Mouse (Mus musculus) MN1 (cell line): ENCODE measurements around the gene Itpk1.
A peak's percentile ranks its signal among the peaks of the same experiment; 100 is the strongest.

Source experiments
- DNase-seq: peaks from one replicate; pipeline ENCODE4 v3.0.0-alpha.2; 2016; ENCODE audit warnings: low spot score

Itpk1 gene

DNA sequence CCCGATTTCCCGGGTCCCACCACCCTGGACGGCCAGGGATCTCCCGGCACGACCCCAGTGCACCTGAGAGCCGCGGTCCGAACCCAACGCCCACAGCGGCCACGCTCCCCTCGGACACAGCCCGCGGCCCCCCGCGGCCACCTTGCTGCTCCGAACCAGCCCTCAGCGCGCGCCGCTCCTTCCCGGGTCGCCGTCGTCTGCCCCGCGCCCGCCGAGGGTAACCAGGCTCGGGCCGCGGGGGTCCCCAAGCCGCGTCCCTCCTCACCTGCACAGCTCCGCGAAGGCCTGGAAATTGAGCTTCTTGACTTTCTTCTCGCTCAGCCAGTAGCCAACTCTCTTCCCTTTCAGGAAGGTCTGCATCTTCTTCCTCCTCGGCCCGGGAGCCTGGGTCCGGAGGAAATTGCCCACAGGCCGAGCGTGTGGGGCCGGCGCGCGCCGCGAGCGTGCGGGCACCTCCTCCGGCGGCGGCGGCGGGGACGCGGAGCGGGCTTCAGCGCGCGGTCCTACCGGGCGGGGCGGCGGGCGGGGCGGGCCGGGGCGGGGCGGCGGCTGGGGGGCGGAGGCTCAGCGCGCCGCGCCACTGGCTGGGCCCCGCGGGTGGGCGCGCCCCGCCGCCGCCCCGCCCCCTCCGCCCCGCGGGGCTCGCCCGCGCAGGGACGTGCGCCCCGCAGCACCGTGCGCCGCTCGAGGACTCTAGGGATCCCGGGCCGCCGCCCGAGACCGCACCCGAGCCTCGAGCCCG is at the start of gene Itpk1:
Gene Itpk1 (minus strand): TSS at position 474 of the 742 bp plus-strand sequence.
- peak; percentile 52 for DNase-seq

DNA sequence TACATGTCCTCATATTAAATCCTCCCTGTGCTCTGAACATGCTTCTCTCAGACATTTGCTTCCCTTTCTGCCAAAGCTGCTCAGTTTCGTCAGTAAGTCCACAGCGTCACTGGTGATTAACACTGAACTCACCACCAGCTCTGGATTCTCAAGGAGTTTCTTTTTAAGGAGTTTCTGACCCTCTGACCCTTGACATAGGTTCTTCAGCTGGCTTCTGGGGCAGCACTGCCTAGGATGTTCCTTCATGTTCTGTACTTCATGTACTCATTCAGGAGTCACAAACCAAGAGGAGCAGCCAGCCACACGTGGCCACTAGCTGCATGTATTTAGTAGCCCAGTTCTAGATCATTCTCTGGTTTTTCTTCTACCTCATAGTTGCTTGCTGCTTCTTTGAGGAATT is 43.5 kb upstream of the Itpk1 start:
- no peak for DNase-seq

DNA sequence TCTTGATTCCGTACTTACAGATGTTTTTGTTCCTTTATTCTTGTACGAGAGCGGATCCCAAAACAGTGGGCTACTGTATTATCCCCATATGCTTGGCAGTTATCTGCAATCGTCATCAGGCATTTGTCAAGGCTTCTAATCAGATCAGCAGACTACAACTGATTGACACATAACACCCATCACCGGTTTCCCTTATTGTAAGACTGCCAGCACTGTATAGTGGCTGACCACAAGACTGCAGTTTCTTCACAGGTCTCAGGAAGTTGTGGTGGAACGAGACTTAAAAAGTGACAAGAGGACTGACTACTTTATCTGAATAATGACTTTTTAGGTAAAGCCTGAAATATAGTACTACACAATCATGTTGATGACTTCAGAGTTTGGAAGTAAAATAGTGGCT is 40.1 kb upstream of the Itpk1 start:
- peak; percentile 30 for DNase-seq

DNA sequence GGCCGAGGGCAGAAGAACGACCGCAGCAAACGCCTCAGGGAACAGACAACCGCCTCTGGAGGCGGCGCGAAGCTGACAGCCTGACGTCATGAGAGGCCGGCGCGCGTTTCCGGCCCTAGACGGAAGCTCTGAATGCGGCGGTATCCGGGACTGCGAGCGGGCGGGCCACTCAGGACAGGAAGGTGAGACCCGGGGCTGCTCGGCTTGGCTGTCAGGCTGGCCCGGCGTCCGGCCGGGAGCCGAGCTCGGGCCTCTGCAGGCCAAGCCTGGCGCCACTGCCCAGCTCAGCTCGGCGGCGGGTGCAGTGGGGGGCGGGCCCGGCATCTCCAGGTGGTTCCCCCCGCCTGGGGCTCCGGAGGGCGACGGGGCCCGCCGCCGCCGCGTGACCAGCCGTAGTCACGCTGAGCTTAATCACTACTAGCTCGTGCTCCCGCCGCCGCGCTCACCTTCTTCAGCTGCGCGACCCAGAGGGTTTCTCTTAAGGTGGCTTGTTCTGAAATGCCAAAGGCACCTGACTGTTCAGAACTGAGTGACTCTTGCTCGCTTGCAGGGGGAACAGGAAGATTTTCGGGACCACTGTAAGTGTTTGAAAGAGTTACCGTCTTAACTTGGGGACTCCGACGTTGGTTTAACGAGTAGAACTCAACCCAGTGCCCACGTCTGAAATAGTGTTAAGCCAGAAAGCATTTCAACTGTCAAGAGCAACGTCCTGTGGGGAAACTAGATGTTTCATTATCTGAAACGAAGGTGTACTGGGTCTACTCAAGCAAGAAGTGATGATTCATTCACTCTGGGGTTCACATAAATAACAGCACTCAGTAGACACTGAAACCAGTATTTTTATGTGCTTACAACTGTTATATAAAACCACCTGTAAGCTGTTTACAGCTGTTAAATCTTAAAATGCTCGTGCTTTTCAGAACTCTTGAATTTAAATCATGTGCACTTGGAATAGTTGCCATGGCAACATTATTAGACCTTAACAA is 39.2 kb upstream of the Itpk1 start, which contains the start of the genes Moap1 and Tmem251:
Gene Moap1 (minus strand): TSS at position 73 of the 986 bp plus-strand sequence.
Gene Tmem251 (plus strand): TSS at position 174 of the 986 bp plus-strand sequence.
- DNase-seq = peak; percentile 81

DNA sequence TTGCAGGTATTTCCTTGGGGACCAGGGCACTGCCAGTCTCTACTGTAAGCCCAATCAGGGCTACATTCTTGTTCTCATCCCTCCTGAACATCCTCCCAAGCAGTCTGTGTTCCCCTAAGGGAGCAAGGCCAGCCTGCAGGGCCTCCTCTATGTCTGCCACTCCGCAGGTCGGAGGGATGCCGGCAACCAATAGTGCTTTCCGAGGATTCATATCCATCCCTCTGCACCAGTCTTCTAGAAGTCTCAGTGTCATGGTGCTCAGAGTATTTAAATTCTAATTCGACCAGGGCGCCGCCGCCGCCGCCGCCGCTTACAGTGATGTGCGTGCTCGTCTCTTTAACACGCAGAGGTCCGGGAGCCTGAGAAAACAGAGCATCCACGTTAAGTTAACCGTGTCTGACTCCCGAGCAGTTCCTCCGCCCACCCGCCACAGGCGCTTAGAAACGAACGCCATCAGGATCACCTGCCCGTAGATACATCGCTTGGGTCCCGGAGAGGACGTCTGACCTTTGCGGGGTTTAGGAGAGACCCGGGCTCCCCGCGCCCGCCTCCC is 38.4 kb upstream of the Itpk1 start:
- peak; percentile 35 for DNase-seq

DNA sequence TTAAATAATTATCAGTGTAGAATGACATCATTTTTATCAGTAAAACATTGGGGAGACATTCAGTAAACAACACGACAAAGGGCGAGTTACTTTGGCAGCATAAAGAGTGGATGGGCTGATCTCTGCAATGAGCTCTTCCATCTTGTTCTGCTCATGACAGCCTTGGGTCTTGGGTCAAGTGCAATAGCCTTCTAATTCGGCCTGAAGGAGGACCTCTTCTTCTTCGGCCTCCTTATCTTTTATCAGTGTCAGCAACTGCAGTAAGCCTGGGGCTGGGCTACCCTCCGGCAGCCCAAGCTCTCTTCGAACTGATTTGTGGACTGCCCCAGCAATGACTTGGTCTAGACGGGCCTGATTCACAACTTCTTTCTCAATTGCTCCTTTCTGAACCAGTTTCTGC is 37.3 kb upstream of the Itpk1 start:
- no peak for DNase-seq

DNA sequence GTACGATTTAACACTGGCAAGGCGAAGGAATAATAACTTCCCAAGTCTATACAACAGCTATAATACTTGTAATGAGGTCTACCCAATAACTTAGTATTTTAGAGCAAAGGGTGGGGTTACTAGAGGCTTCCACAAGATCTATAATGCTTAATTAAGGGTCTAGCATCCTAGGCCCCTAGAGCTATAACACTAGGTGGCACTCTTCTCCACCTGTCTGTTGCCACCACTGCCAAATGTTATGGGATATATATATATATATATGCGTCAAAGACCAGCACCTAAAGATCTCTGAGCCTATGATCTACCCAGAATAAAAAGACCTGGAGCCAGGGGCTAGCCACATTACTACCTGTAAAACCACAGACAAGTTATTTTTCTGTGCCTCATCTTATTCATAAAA is 35.6 kb upstream of the Itpk1 start:
- no peak for DNase-seq

DNA sequence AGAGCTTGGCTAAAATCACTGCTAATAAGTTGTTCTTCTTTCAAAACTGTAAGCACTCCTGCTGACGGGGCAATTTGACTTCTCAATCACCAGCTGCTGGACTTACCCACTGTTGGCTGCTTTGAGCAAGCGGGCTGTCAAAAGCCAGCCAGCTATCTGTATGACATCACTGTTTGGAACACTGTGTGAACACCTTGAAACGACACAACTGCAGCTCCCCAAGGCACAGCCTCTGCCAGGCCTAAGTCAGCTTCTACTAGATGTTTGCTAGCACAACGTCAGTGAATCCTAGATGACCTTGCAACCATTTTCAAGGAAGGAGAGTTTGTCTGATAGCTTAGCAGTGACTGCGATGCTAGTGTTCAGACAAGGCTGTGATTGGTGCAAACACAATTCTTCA is 34.4 kb upstream of the Itpk1 start:
- no peak for DNase-seq

DNA sequence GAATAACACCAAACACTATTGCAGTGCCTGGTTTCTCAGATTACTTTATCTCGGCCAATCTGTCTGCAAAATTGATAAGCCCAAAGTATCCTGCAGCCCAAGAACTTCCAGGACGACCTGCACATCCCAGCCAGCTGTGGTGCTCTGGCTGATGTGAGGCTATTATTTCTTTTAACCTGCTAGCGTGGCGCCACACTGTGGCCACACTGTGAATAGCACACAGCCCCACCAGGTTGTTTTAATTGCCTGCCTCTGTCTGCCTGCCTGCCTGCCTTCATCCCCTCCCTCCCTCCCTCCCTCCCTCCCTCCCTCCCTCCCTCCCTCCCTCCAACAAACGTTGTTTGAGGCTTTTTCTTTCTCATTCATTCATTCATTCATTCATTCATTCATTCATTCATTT is 28.7 kb upstream of the Itpk1 start:
- peak; percentile 29 for DNase-seq

DNA sequence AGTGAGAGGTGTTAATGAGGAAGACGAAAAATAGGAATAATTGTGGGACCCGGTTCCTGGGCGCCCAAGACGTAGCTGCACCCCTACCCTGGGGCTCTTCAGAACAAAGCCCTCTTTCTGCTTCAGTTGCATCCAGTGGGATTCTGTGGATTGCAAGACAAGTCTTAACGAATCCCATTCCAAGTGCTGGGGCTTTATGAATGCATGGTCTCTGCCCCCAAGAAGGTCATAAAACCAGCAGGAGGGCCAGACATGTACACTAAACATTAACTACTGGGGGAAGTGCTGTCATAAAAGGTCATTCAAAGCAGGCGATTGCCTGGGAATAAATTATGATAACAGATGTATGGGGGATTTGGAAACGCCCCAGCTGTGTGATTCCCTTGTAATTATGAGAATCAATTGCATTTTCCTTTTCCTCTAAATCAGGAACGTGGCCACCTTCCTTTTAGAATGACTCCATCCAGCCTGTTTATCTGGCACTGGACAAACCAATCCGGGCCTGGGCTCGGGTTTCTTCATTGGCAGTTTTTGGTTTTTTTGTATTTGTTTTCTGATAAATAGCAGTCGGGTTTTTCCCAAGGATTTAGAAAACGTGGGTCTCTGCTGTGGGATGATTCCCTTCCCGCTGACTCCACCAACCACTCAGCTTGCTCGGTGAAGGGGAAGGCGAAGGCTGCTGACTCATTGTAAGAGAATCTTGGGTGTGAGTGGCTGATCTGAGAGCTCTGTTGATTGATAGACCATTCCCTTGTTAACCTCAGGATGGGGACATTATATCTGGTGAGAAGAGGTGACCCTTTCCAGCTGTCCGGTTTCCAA is 26.3 kb upstream of the Itpk1 start:
- DNase-seq = no peak

DNA sequence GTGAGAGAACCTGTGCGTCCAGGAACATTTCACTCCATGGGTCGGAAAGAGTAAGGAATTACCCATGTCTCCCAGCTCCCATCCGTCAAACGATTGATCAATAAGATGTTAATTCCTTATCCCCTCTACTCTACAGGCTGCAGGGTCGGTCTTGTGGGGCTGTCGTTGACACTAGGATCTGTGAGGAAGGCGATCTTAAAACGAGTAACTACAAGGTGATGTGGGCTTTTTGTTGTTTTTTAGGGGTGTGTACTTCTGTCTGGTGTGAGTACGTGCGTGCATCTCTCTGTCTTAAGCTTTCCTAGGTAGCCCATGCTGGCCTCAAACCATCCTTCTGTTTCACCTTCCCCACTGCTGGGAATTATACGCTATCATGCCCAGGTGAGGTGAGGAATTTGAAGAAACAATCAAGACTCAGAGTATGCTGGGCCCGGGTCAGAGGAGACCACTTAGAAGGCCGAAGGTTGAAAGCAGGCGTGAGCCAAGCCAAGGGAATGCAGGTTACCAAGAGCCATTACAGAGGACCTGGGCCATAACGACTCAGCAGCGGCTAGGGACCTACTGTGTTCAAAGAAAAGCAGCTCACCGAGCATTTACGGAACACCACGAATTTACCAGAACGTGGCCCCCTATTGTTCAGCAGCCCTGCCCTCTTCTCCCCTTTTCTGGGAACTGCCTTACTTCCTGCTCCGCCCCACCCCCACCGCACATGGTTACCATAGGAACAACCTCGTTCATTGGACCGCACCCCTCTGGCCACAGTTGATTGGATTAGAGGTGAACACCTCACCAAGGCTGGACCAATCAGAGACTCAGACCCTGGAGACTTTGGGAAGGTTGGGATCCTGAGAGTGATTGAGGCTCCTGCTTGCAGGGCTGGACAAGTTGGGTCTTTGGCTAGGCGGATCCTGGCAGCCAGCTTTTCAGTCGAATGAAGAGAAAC is 25.4 kb upstream of the Itpk1 start:
- DNase-seq = no peak

DNA sequence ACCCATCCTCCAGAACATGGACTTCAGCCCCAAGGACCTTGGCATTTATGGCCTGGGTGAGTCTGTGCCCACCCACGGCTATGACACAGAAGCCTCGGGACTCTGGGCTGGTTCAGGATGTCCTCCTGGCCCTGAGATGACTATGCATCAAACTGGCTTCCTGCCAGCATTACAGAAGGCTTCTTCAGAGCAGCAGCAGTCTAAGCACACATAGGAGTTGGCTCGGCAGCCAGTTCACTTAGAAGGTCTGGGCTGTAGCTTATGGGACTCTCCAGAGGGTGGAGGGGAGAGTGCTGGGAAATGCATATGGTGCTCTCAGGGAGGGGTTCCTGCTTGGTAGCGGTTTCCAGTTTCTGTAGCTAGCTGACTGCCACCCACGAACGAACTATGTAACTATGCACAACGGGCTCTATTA is 21.0 kb upstream of the Itpk1 start:
- DNase-seq = no peak

DNA sequence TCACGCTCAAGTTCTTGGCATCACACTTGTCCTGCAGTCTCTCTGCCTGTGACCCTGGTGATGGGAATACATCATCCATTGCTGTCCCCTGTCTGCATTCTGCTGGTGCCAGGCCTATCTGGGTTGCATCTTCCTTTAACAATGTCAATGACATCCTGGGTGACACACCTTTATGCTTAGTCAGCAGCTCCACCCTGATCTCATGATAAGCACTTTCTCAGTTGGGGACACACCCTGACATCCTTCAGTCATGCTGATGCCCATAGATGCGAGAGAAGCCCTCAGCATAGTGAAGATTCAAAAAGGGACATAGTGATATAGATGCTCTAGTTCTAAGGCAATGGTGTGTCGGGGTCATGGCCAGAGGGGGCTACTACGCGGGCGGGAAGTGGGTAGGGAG is 20.4 kb upstream of the Itpk1 start:
- no peak for DNase-seq

DNA sequence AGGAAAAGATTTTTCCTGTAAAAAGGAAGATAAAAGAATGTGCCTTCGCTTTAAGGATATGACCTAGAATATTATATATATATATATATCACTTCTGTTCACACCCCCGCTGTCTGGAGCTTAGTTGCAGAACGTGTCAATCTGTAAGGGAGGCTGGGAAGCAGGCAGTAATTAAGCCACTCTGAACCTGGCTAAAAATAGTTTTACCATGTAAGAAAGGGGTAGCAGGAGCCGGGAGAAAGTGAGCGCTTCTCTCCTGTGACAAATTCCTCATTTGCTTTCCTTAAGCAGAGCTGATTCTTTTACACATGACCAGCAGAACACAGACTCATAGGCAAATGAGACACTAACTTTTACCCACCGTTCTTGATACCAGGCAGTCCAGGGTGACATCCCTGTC is 19.1 kb upstream of the Itpk1 start:
- DNase-seq = no peak

DNA sequence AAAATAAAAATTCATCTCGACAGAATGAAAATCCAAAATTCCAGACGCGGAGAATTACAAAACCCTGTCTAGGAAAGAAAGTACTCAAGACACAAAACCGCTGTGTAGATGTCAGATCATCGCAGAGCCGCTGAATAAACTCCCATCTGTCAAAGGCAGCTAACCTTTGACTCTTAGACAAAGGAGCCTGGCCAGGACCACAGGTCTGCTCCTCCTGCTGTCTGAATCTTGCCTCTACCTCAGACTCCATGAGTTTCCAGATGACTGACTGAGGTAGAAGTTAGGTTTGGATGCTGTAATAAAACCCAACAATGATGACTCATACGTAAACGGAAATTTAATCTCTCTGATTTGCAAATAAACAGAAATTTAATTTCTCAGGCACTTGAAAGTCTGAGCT is 18.2 kb upstream of the Itpk1 start:
- DNase-seq = no peak

DNA sequence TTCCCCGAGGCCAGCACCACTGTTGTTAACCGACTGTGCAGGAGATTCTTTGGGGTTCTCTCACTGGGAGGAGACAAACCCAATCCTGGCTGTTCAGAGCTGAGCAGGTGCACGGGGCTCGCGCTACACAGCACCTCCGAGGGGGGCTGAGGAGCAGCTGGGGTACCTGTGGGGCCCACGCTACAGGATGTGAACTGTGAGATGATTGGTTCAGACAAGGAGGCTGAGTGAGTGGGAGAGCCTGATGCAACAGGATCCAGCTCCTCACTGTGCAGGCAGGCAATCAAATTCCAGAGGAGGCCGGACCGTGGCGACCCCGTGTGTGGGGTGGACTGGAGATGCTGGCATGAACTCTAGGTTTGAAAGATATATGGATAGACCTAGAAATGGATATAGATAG is 17.7 kb upstream of the Itpk1 start:
- DNase-seq = no peak

DNA sequence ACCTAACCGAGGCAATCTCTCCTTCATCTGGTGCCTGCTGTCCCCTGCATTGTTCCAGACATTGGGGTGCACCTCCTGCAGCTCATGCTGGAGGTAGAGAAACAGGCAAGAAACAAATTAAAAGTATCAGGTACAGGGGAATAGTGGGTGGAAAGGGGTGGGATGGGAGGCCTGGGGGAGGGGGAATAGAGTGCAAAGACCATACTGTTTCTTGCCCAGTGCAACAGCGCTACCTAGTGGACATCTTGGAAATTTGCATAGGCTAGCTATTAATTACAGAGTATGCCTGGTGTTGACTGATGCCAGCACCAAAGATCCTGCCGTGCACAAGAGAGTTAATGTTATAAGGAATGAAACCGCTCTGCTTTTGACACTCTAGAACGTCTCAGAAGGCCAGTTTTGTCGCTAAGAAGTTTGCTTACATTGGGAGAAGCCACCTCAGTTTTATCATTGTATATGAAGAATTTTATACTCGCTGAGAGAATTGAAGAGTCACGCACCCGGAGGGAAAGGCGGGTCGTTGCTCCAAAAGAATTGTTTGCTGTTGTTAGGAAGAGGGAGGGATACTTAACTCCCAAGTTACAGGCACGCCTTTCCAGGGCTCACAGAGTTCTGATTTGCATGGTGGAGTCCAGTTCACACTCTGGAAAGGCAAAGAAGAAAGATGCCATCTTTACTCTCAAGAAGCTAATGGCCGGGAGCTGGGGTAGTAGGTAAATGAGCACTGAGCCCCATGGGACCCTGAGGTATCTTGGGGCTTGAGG is 15.0 kb upstream of the Itpk1 start:
- peak; percentile 49 for DNase-seq

DNA sequence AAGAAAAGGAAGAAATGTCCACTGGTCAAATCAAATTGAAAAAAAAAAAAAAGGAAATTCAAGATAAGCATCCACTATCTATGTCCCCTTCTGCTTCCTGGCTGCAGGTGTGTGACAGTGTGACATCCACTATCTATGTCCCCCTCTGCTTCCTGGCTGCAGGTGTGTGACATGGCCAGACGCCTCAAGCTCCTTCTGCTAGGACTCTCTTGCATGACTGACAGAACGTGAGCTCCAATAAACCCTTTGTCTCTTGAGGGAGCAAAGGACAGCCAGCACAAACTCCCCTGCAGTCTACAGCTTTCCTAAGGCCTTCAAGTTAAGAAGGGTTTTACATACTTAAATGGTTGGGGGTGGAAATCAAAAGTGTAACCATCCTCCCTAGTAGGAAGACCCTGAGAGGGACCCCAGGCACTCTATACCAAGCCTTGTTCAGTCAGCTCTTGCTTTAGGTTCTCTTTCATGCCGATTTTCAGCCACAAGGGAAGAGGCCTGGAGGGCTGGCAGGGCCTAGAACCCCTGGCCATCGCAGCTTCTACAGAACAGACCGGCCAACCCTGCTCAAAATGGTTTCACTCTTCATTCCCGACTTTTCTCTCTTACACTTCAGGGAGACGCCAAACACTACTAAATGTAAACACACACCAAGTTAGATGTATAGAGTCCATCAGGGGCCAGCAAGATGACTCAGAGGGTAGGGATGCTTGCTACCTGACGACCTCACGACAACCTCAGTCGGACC is 10.1 kb upstream of the Itpk1 start:
- DNase-seq = no peak

DNA sequence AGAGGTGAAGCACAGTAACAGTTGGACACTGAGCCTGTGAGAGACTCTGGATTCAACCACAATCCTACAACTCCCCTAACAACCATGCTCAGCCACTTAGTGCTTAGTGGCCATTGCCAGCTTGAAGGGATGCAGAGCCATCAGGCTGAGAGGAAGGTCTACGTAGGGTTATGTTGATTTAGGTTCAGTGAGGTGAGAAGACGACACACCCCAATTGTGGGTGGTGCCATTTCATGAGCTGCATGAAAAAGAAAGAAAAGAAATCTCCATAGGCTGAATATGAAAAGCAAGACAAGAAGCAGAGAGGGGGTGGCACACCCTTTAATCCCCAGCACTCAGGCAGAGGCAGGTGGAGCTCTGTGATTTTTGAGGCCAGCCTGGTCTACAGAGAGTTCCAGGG is 9.4 kb upstream of the Itpk1 start:
- DNase-seq = no peak
